Mouse (Mus musculus): ENCODE measurements around the gene Gm10188. TPM values are rescaled to one million over a fixed set of nuclear protein-coding genes. Genes with fewer than 3 reads are reported as not detected.

Gm10188 gene
- polyA plus RNA-seq (2012; rRNA removed), result not detected in 2 replicates

GRCm38 (mm10) chr1:132229667-132230066, at the start of gene Gm10188:
Gene Gm10188, minus strand, starts transcription at chr1:132229767.
- DNase-seq (ENCODE audit: low spot score), result no peak

DNA sequence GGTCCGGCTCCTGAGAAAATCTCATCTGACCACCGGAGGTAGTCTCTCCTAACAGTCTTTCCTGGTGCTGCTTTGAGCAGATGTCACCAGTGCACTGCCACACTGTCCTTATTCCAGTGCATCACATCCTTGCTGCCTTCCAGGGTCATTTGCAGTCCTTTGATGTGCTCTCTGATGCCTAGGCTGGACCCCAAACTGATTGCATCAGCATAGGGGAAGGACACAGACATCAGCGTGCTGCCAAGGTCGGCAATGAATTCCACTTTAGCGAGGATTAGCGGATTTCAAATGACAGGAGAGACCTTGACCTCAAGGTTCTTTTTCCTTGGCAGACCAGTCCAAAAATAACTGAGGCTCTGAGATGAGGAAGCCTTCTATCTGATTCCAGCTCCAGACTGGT, 47.6 kb upstream of the Gm10188 start:
- no peak for DNase-seq (ENCODE audit: low spot score)

GRCm38 (mm10) chr1:132276694-132277093, 47.1 kb upstream of the Gm10188 start:
- no peak for DNase-seq (ENCODE audit: low spot score)

DNA sequence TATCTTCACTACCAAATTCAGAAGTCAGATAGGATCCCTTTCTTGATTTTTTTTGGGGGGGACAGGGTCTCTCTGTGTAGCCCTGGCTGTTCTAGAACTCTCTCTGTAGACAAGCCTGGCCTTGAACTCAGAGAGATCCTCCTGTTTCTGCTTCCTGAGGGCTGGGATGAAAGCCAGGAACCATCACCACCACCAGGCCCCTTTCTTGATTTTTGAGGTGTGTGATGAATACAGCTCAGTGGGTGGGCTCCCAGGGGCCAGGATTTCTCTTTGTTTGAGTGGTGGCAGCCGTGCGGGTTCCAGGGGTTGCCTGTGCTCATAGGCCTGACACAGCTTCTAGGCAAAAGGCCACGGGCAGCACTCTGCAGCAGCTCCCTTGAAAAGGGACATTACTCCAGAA, 41.7 kb upstream of the Gm10188 start:
- DNase-seq (ENCODE audit: low spot score), result no peak

- DNase-seq (ENCODE audit: low spot score), result no peak
Measured at GRCm38 (mm10) chr1:132268418-132269060, 39.0 kb upstream of the Gm10188 start.

DNA sequence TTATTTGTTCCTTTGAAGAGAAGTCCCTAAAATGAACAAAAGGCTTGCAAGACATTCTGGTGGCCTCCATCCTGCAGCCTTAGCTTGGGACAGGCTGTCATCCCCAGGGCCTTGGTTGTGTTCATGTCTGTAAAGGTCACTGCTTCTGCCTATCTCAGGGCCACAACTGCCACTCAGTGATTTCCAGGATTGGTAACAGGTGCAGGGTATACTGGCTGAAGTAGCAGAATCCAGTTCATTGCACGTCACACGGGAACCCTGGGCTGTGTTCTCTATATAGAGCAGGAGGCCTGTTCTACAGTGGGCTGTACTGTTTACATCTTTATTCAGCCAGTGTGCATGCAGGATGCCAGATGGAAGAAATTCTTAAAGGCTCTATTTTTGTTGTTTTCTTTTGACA, 38.4 kb upstream of the Gm10188 start:
- DNase-seq (ENCODE audit: low spot score), result no peak

GRCm38 (mm10) chr1:132266791-132267557, 37.4 kb upstream of the Gm10188 start:
- DNase-seq (ENCODE audit: low spot score), result no peak

DNA sequence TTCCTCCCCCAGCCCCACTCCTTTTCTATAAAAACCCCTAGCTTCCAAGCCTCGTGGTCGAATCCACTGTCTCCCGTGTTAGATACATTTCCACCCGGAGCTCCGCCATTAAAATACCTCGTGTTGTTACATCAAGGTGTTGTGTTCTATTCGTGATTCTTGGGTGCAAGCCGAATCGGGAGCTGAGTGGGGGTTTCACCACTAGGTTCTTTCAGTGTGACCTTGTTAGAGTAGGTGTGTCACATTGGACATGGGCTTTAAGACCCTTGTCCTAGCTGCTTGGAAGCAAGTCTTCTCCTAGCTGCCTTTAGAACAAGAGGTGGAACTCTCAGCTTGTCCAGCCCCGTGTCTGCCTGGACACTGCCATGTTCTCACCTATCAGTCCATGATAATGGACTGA, 36.4 kb upstream of the Gm10188 start:
- DNase-seq (ENCODE audit: low spot score), result no peak

DNA sequence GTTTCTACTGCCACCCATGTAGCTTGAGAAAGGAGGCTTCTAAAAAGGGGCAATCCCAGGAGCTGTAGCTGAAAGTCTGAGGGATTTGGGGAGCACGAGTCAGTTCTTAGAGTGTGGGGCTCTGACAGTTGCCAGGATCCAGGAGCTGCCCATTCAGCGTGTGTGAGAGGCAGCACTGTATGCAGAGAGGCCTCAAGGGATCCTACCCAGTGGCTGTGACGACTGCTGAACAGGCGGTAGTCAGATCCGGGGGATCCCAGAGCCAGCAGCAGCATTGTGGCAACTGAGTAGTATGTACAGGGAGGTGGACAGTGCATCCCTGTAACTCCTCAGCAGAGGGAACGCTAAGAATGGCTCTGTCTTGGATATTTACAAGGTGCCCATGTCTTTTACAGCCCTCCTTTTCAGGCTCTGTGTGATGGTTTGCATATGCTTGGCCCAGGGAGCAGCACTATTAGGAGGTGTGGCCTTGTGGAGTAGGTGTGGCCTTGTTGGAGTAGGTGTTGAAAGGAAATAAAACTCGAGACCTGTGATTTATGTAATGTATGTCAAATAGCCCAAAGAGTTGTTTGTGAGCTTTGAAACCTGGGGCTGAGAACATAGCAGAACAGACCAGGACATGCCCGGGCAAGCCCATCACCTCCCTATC, 35.8 kb upstream of the Gm10188 start:
- no peak for DNase-seq (ENCODE audit: low spot score)

DNA sequence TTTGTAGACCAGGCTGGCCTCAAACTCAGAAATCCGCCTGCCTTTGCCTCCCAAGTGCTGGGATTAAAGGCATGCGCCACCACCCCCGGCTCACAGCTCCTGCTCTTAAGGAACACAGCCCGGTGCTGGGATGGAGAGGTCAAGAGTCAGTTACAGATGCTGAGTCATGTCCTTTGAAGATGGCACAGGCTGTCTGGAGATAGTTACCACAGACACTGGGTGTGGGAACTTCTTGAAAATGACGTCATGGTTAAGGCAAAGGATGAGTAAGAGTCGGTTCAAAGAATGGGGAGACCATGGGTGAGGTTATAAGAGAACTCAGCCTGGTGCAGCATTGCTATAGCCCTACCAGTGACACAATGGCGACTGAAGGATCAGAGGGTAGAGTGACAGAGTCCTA, 35.0 kb upstream of the Gm10188 start:
- DNase-seq (ENCODE audit: low spot score), result no peak

DNA sequence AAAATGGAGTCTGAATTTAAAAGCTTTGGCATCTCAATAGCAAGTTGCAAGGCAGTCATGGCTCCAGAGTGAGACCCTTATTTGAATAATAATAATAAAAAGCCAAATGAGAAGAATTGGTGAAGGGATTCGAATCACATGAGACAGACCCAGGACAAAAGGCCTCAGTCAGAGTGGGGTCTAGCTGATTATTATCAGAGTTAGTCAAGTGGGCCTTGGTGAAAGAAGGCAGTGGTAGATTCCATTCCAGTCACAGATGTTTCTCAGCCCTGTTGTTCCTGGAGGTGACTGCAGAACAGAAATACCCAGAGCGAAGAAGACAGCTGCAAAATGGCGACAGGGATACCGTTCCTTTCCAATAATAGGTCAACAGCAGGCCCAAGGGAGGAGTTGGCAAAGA, 34.1 kb upstream of the Gm10188 start:
- no peak for DNase-seq (ENCODE audit: low spot score)

- DNase-seq (ENCODE audit: low spot score), result no peak
Measured at GRCm38 (mm10) chr1:132261058-132261457, 31.5 kb upstream of the Gm10188 start.

- no peak for DNase-seq (ENCODE audit: low spot score)
Measured at GRCm38 (mm10) chr1:132260331-132260730, 30.8 kb upstream of the Gm10188 start.

- DNase-seq (ENCODE audit: low spot score), result no peak
Measured at GRCm38 (mm10) chr1:132254467-132254866, 24.9 kb upstream of the Gm10188 start.

GRCm38 (mm10) chr1:132246641-132247040, 17.1 kb upstream of the Gm10188 start:
- DNase-seq (ENCODE audit: low spot score), result no peak

DNA sequence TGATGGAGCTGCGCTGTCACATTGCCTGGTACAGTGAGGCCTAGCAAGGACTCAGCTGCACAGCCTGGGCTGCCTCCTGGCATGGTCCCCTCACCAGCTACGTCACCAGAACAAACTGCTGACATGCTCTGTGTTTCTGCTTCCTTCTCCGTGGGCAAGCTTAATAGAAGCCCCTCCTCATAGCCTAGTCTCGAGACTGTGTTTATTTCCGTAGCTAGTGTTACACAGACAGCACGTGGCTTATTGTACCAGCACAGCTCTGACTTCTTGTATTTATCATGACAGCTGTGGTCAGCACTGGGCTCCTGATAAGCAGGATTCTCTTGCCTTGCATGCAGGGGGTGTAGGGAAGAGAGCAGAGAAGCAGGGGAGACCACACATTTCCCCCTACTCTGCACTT, 16.6 kb upstream of the Gm10188 start:
- no peak for DNase-seq (ENCODE audit: low spot score)

DNA sequence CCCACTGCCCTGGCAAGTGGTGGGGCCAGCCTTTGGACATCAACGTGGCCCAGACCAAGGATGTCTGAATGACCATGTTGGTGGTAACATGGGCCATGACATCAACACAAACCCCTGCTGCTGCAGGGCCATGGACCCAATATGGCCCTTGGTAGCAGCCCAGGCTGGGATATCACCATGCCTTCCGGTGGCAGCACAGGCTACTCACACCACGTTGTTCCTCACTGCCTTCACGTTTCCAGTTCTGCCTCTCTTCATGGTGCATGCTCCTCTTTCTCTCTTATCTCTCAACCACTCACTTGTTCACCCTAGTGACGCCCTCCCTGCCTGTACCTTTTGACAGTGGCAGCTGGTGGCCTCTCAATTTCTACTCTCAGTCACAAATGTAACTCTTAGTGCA, 15.4 kb upstream of the Gm10188 start:
- no peak for DNase-seq (ENCODE audit: low spot score)

DNA sequence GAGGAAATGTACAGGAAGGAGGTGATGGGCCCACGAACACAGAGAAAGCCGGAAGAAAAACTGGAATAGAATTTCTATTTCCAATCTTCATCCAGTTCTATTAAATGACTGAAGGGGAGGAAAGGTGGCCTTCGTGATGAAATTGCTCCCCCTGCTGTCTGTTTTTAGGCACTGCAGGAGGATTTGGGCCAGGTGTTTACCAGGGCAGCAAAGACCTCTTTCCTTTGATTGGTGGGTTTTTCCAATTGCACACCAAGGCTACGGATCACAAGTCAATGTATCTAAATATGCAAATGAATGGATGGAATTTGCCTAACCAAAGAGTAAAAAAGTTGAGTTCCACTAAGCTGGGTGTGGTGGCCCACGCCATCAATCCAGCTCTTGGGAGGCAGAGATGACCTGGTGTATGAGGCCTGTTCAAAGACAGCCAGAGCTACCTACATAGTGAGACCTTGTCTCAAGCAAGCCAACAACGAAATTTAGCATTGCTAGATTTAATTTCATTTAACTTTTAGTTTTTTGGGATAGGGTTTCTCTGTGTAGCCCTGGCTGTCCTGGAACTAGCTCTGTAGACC, 8.1 kb upstream of the Gm10188 start:
- no peak for DNase-seq (ENCODE audit: low spot score)

DNA sequence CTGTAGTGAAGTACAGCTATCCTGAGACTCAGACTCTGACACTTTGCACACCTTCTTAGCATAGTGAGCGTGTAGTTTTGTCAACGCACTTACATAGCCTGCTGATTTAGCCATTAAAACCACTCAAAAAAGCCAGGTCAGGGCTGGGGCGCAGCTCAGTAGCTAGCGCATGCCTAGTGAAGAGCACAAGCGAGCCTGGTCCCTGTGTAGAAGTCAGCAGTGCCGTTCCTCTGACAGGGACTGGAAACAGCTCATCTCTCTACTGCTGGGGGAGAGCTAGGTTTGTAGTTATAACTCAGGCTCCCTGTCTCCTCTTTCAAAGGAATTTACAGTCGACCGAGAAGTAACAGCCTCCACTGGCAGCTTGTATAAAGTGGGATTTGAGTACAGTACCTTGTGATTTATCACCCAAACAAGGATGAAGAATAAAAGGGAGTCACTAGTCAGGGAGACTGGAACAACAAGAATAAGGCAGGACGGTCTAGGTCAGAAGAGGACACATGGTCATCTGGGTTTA, 5.2 kb upstream of the Gm10188 start:
- DNase-seq (ENCODE audit: low spot score), result no peak

DNA sequence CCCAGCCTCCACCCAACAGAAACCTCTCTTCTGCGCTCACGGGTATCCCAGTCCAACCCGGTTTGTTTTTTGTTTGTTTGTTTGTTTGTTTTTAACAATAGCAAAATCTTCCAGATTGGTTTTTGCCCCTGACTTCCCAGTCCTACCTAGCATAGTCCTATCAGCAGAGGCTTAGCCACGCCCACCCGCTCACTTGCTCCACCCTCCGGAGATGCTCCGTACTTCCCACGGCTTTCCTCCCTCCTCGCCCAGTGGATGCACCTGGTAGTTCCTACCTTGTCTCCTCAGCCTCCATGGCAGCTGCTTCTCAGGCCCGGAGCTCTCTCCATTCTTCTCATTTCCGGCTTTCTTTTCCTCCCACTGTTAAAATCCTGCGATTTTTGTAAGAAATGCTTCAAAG, 4.0 kb upstream of the Gm10188 start:
- DNase-seq (ENCODE audit: low spot score), result no peak

DNA sequence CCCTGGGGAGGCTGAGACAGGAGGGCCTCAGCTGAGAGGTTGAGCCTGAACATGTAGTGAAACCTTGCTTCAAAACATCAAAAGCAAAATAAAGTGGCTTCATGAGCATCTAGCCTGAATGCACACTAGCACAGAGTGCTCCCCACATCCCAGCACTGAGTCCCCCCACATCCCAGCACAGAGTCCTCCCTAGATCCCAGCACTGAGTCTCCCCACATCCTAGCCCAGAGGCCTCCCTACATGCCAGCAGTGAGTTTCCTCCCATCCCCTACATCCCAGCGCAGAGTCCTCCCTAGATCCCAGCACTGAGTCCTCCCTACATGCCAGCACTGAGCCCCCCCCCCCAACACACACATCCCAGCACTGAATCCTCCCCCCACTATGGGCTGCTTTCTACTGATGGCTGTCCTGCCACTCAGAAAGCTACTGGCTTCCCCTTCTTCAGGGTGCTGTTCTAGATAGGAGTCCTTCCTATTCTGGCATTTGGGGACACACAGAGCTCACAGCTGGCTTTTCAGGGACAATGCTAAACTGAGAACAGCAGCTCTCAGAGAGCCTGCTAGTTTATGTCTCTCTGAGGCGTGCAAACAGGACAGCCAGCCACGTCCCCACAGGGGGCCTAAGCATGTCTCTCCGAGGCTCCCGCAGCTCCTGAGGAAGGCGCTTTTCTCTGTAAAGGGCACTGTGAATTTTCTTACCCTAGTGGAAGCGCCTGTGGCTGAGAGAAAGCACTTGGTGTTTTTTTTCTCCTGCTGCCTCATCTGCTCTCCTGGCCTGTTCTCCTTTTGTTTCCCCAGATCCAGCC, 2.1 kb upstream of the Gm10188 start:
- no peak for DNase-seq (ENCODE audit: low spot score)
